10 mouse cellular contexts compared by ENCODE assay signal in the genomic region with DNA sequence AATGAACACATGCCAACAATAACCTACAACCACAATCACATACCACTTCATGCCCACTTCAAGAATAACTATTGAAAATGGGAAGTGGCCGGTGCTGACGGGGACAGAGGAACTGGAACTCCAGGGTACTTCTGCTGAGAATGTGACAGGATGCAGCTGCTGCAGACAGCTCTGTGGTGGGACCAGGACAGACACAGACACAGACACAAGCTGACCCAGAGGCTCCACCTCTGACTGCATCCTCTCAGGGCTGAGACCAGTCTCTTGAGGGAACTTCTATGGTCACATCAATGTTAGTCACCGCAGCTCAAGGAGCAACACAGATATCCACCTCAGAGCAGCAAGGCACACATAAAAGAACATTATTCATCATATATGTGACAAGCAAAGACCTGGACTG. TPM values are rescaled to one million over a fixed set of nuclear protein-coding genes. Genes with fewer than 3 reads are reported as not detected.
DNase-seq lines count a peak whose midpoint lies in the region; ATAC-seq lines count a peak whose summit lies in the region.
"Had no signal": no experiment of that assay in that cellular context is flagged by ENCODE, and none has a peak within 500 bp of the region (broad histone marks: within the 10 kb centered on the region; RNA-seq: fewer than 3 reads in every experiment).

No protein-coding gene starts in this region.

- no peak for ATAC-seq in embryonic facial prominence, embryonic 14.5 days (ENCODE audit: low read depth)
- ATAC-seq in liver, embryonic 13.5 days (ENCODE audit: low read depth): peak; percentile 23; the same call in 1 of the 2 replicates
- no peak for ATAC-seq in forebrain, embryonic 13.5 days
- no peak for ATAC-seq in forebrain, embryonic 16.5 days
- ATAC-seq: Patski had no signal

- no peak overlapping the region for H3K9ac ChIP-seq in embryonic facial prominence, embryonic 14.5 days (ENCODE audit: low read depth, low read length)
- no peak overlapping the region for H3K9ac ChIP-seq in liver, embryonic 13.5 days
- H3K9ac ChIP-seq in forebrain, embryonic 13.5 days: no peak overlapping the region
- H3K9ac ChIP-seq in forebrain, embryonic 16.5 days (replicated peaks; ENCODE audit: low read depth, low read length): no peak overlapping the region
- H3K9ac ChIP-seq: heart, embryonic 13.5 days had no signal

- no peak overlapping the region for H3K4me2 ChIP-seq in embryonic facial prominence, embryonic 14.5 days (ENCODE audit: low read depth, low read length)
- no peak overlapping the region for H3K4me2 ChIP-seq in liver, embryonic 13.5 days
- no peak overlapping the region for H3K4me2 ChIP-seq in forebrain, embryonic 13.5 days
- no peak overlapping the region for H3K4me2 ChIP-seq in forebrain, embryonic 16.5 days (ENCODE audit: low read length)
- H3K4me2 ChIP-seq: heart, embryonic 13.5 days had no signal

- H3K36me3 ChIP-seq in embryonic facial prominence, embryonic 14.5 days (ENCODE audit: control insufficient read depth, insufficient read depth, low read length): no peaks in the 10 kb centered on the region
- H3K36me3 ChIP-seq in liver, embryonic 13.5 days: no peaks in the 10 kb centered on the region
- H3K36me3 ChIP-seq in forebrain, embryonic 13.5 days (ENCODE audit: poor library complexity, severe bottlenecking): no peaks in the 10 kb centered on the region
- no peaks in the 10 kb centered on the region for H3K36me3 ChIP-seq in forebrain, embryonic 16.5 days (ENCODE audit: control insufficient read depth, insufficient read depth)
- H3K36me3 ChIP-seq: heart, embryonic 13.5 days had no signal

- peak; percentile 85 for DNase-seq in layer of hippocampus, adult 9-11 months
- no peak for DNase-seq in layer of hippocampus, adult 9-10 months (ENCODE audit: low spot score)
- peak; percentile 7 for DNase-seq in embryonic facial prominence, embryonic 14.5 days (ENCODE audit: low spot score)
- DNase-seq in liver, embryonic 13.5 days: peak; percentile 9
- peak; percentile 39 to 53 for DNase-seq in spleen, adult 18-20 months
- DNase-seq: cerebellum, adult 9-10 months had no signal

- no peaks in the 10 kb centered on the region for H3K27me3 ChIP-seq in embryonic facial prominence, embryonic 14.5 days (replicated peaks; ENCODE audit: control insufficient read depth, insufficient read depth, low read length)
- no peaks in the 10 kb centered on the region for H3K27me3 ChIP-seq in liver, embryonic 13.5 days
- no peaks in the 10 kb centered on the region for H3K27me3 ChIP-seq in forebrain, embryonic 13.5 days
- no peaks in the 10 kb centered on the region for H3K27me3 ChIP-seq in forebrain, embryonic 16.5 days (replicated peaks; ENCODE audit: control insufficient read depth, insufficient read depth, low read length)
- H3K27me3 ChIP-seq: heart, embryonic 13.5 days; Patski had no signal

- WGBS in embryonic facial prominence, embryonic 14.5 days: 72% methylated on average over 3 of the region's 3 CpGs
- WGBS in liver, embryonic 13.5 days (ENCODE audit: insufficient replicate concordance): 23% methylated on average over 3 of the region's 3 CpGs
- WGBS in forebrain, embryonic 13.5 days: 88% methylated on average over 3 of the region's 3 CpGs
- WGBS in forebrain, embryonic 16.5 days: 94% methylated on average over 3 of the region's 3 CpGs

- no peaks in the 10 kb centered on the region for H3K9me3 ChIP-seq in embryonic facial prominence, embryonic 14.5 days (ENCODE audit: control insufficient read depth, low read length)
- H3K9me3 ChIP-seq in liver, embryonic 13.5 days (replicated peaks): no peaks in the 10 kb centered on the region
- no peaks in the 10 kb centered on the region for H3K9me3 ChIP-seq in forebrain, embryonic 13.5 days (replicated peaks)
- H3K9me3 ChIP-seq in forebrain, embryonic 16.5 days (ENCODE audit: control insufficient read depth, low read length): no peaks in the 10 kb centered on the region
- H3K9me3 ChIP-seq: heart, embryonic 13.5 days had no signal

- H3K4me1 ChIP-seq in embryonic facial prominence, embryonic 14.5 days (ENCODE audit: control insufficient read depth, insufficient read depth, low read length): no peaks in the 10 kb centered on the region
- H3K4me1 ChIP-seq in liver, embryonic 13.5 days (replicated peaks): no peaks in the 10 kb centered on the region
- H3K4me1 ChIP-seq in forebrain, embryonic 13.5 days: no peaks in the 10 kb centered on the region
- no peaks in the 10 kb centered on the region for H3K4me1 ChIP-seq in forebrain, embryonic 16.5 days (replicated peaks; ENCODE audit: control insufficient read depth, insufficient read depth, low read length)

- H3K4me3 ChIP-seq in embryonic facial prominence, embryonic 14.5 days (ENCODE audit: low read depth, low read length): no peak overlapping the region
- no peak overlapping the region for H3K4me3 ChIP-seq in liver, embryonic 13.5 days (replicated peaks)
- no peak overlapping the region for H3K4me3 ChIP-seq in forebrain, embryonic 13.5 days
- H3K4me3 ChIP-seq in forebrain, embryonic 16.5 days (replicated peaks; ENCODE audit: low read length): no peak overlapping the region
- H3K4me3 ChIP-seq: heart, embryonic 13.5 days had no signal

- H3K27ac ChIP-seq in embryonic facial prominence, embryonic 14.5 days (replicated peaks; ENCODE audit: low read depth, low read length): no peak overlapping the region
- H3K27ac ChIP-seq in liver, embryonic 13.5 days: no peak overlapping the region
- no peak overlapping the region for H3K27ac ChIP-seq in forebrain, embryonic 13.5 days
- no peak overlapping the region for H3K27ac ChIP-seq in forebrain, embryonic 16.5 days (ENCODE audit: low read length)
- H3K27ac ChIP-seq: heart, embryonic 13.5 days had no signal

RNA-seq across cellular contexts. Expression of gene Tubgcp5, which starts 9.4 kb away (rescaled TPM):
- 25.7 and 25.8 TPM in 2 replicates for polyA plus RNA-seq in embryonic facial prominence, embryonic 14.5 days (2014; fragmentation: Nextera tagmentation; extraction: Ambion mirVana)
- polyA plus RNA-seq in liver, embryonic 13.5 days (2015; fragmentation: Nextera tagmentation; extraction: Ambion mirVana): 7.9 and 10.9 TPM in 2 replicates
- polyA plus RNA-seq in forebrain, embryonic 13.5 days (2015; fragmentation: Nextera tagmentation; extraction: Ambion mirVana): 39.0 and 39.3 TPM in 2 replicates
- polyA plus RNA-seq in forebrain, embryonic 16.5 days (2015; fragmentation: Nextera tagmentation; extraction: Ambion mirVana): 36.0 and 39.2 TPM in 2 replicates

RNA-seq across cellular contexts. Expression of gene Siglech, which starts 16.6 kb away (rescaled TPM):
- polyA plus RNA-seq in embryonic facial prominence, embryonic 14.5 days (2014; fragmentation: Nextera tagmentation; extraction: Ambion mirVana): 1.1 and 1.2 TPM in 2 replicates
- polyA plus RNA-seq in liver, embryonic 13.5 days (2015; fragmentation: Nextera tagmentation; extraction: Ambion mirVana): 0.25 TPM in 2 replicates
- polyA plus RNA-seq in forebrain, embryonic 13.5 days (2015; fragmentation: Nextera tagmentation; extraction: Ambion mirVana): 1.4 and 1.7 TPM in 2 replicates
- 2.2 and 2.7 TPM in 2 replicates for polyA plus RNA-seq in forebrain, embryonic 16.5 days (2015; fragmentation: Nextera tagmentation; extraction: Ambion mirVana)
- polyA plus RNA-seq: Patski had no signal

RNA-seq across cellular contexts. Expression of gene Cyfip1, which starts 57.0 kb away (rescaled TPM):
- 103 and 118 TPM in 2 replicates for polyA plus RNA-seq in embryonic facial prominence, embryonic 14.5 days (2014; fragmentation: Nextera tagmentation; extraction: Ambion mirVana)
- 18.8 and 21.3 TPM in 2 replicates for polyA plus RNA-seq in liver, embryonic 13.5 days (2015; fragmentation: Nextera tagmentation; extraction: Ambion mirVana)
- 65.2 and 67.2 TPM in 2 replicates for polyA plus RNA-seq in forebrain, embryonic 13.5 days (2015; fragmentation: Nextera tagmentation; extraction: Ambion mirVana)
- polyA plus RNA-seq in forebrain, embryonic 16.5 days (2015; fragmentation: Nextera tagmentation; extraction: Ambion mirVana): 62.1 and 71.9 TPM in 2 replicates
